Mouse (Mus musculus) CH12.LX (cell line): ENCODE results near the gene Slc47a1.

ENCODE experiments used
- CHD2 ChIP-seq: IDR thresholded peaks from 2 replicates; pipeline ENCODE4 v1.6.1; 2011; ENCODE audit warnings: low read length, improper control_type of control experiment
- MAX ChIP-seq: IDR thresholded peaks from 2 replicates; pipeline ENCODE4 v1.6.1; 2011; ENCODE audit warnings: low read length, improper control_type of control experiment
- MYC ChIP-seq: IDR thresholded peaks from 2 replicates; pipeline ENCODE4 v1.6.1; 2011; ENCODE audit warnings: low read depth, mild to moderate bottlenecking, improper control_type of control experiment, low read length
- ZKSCAN1 ChIP-seq: IDR thresholded peaks from 2 replicates; pipeline ENCODE4 v1.6.1; 2012; ENCODE audit warnings: low read depth, inconsistent platforms, low read length, improper control_type of control experiment, borderline replicate concordance

GRCm38 (mm10) chr11:61388936-61389335 is 10.8 kb upstream of the Slc47a1 start:
- TF ChIP-seq MAX: no peak
- no peak for TF ChIP-seq MYC
- TF ChIP-seq CHD2: no peak
- no peak for TF ChIP-seq ZKSCAN1
